Mouse (Mus musculus): ENCODE results near the gene Tm7sf3.

GRCm38 (mm10) chr6:146634759-146635606 lies 7.6 kb downstream of the Tm7sf3 start:
- TF ChIP-seq CTCF (IDR thresholded peaks at IDR 0.05; ENCODE audit: low read depth) (no peak), EP300 (IDR thresholded peaks at IDR 0.05; ENCODE audit: low read depth) (no peak)
